Mouse (Mus musculus): ENCODE results near the gene Layn.

GRCm38 (mm10) chr9:51070801-51071200 is 6.1 kb downstream of the Layn start:
- no peak for TF ChIP-seq CTCF (IDR thresholded peaks at IDR 0.05; ENCODE audit: control insufficient read depth, insufficient read depth, insufficient read length)
- TF ChIP-seq MYOD1 (IDR thresholded peaks at IDR 0.05; ENCODE audit: control insufficient read depth, insufficient read length, low read depth): no peak
- TF ChIP-seq MYOG (IDR thresholded peaks at IDR 0.05; ENCODE audit: control insufficient read depth, extremely low read depth, insufficient read length): no peak
- TF ChIP-seq USF1 (IDR thresholded peaks at IDR 0.05; ENCODE audit: low read depth): no peak
- TF ChIP-seq MAX (IDR thresholded peaks at IDR 0.05): no peak
- no peak for TF ChIP-seq CEBPB (IDR thresholded peaks at IDR 0.05; ENCODE audit: low read depth)
